Mouse (Mus musculus): ENCODE data around the gene Tprkb. TPM values are rescaled to one million over a fixed set of nuclear protein-coding genes. Genes with fewer than 3 reads are reported as not detected.
"Not testable (repeated sequence)": the region's sequence is repeated elsewhere in the genome, so short reads cannot be mapped to it uniquely, and the experiment has no call there.

Gene Tprkb
- polyA plus RNA-seq, 1 experiment from 2014 or later = 17.2 TPM

GRCm38 (mm10) chr6:85976242-85976641, 64.6 kb downstream of the Tprkb start:
- ATAC-seq (ENCODE audit: low read depth) = no peak
- H3K4me1 ChIP-seq (ENCODE audit: control insufficient read depth, low read depth, low read length) = no peaks in the 10 kb centered on the region
- no peak overlapping the region for H3K27ac ChIP-seq (ENCODE audit: low read length)
- WGBS (ENCODE audit: insufficient replicate concordance) = 69% methylated on average over 5 of the region's 5 CpGs
- H3K9me3 ChIP-seq (replicated peaks; ENCODE audit: control insufficient read depth, low read length) = no peaks in the 10 kb centered on the region
- no peak overlapping the region for H3K4me2 ChIP-seq (ENCODE audit: low read depth, low read length)
- H3K4me3 ChIP-seq (ENCODE audit: low read depth, low read length) = no peak overlapping the region
- H3K27me3 ChIP-seq (ENCODE audit: control insufficient read depth, insufficient read depth, low read depth, low read length) = no peaks in the 10 kb centered on the region
- no peak overlapping the region for H3K9ac ChIP-seq (ENCODE audit: low read depth, low read length)
- no peaks in the 10 kb centered on the region for H3K36me3 ChIP-seq (ENCODE audit: control insufficient read depth, insufficient read depth)

DNA sequence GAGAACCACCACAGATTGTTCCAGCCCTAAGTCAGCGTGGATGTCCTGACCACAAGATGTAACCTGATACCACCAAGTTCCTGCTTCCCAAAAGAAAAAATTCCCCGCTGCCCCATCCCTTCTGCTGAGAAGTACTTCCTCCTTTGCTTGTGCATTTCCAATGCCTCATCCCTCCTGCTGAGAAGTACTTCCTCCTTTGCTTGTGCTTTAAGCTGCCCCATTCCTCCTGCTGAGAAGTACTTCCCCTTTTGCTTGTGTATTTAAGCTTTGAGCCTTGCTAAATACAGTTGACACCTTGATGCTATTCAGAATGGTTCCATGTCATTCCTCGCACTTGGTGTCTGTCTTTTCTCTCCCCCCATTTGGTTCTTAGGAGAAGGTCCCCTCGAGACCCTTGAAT, 67.1 kb downstream of the Tprkb start:
- H3K9me3 ChIP-seq (replicated peaks; ENCODE audit: control insufficient read depth, low read length); H3K4me1 ChIP-seq (ENCODE audit: control insufficient read depth, low read depth, low read length); H3K27ac ChIP-seq (ENCODE audit: low read length); H3K9ac ChIP-seq (ENCODE audit: low read depth, low read length); H3K4me3 ChIP-seq (ENCODE audit: low read depth, low read length); H3K4me2 ChIP-seq (ENCODE audit: low read depth, low read length); H3K27me3 ChIP-seq (ENCODE audit: control insufficient read depth, insufficient read depth, low read depth, low read length); ATAC-seq (ENCODE audit: low read depth); H3K36me3 ChIP-seq (ENCODE audit: control insufficient read depth, insufficient read depth): not testable (repeated sequence)
- 62% methylated on average over 4 of the region's 4 CpGs for WGBS (ENCODE audit: insufficient replicate concordance)

Other genes with a start within 250 kb of the Tprkb start
- gene Nat8f7, start 198.7 kb upstream of the Tprkb start, polyA plus RNA-seq (2015; fragmentation: Nextera tagmentation; extraction: Ambion mirVana) = not detected in 2 replicates
- not detected in 2 replicates for gene Nat8f3, start 146.1 kb upstream of the Tprkb start, polyA plus RNA-seq (2015; fragmentation: Nextera tagmentation; extraction: Ambion mirVana)
- gene Nat8f6, start 90.9 kb upstream of the Tprkb start, polyA plus RNA-seq (2015; fragmentation: Nextera tagmentation; extraction: Ambion mirVana) = not detected in 2 replicates
- not detected in 2 replicates for gene Nat8f5, start 90.9 kb upstream of the Tprkb start, polyA plus RNA-seq (2015; fragmentation: Nextera tagmentation; extraction: Ambion mirVana)
- 0.08 and 0.12 TPM in 2 replicates for gene Nat8, start 79.8 kb upstream of the Tprkb start, polyA plus RNA-seq (2015; fragmentation: Nextera tagmentation; extraction: Ambion mirVana)
- gene Nat8f2, start 42.7 kb upstream of the Tprkb start, polyA plus RNA-seq (2015; fragmentation: Nextera tagmentation; extraction: Ambion mirVana) = not detected in 2 replicates
- gene Nat8f4, start 7.0 kb upstream of the Tprkb start, polyA plus RNA-seq (2015; fragmentation: Nextera tagmentation; extraction: Ambion mirVana) = 1.7 and 2.0 TPM in 2 replicates
- 19.1 and 20.5 TPM in 2 replicates for gene Nat8f1, start 3.8 kb downstream of the Tprkb start, polyA plus RNA-seq (2015; fragmentation: Nextera tagmentation; extraction: Ambion mirVana)
- gene Dusp11, start 49.8 kb downstream of the Tprkb start, polyA plus RNA-seq (2015; fragmentation: Nextera tagmentation; extraction: Ambion mirVana) = 20.7 and 28.1 TPM in 2 replicates
- gene Figla, start 104.3 kb downstream of the Tprkb start, polyA plus RNA-seq (2015; fragmentation: Nextera tagmentation; extraction: Ambion mirVana) = not detected in 2 replicates
- gene Add2, start 116.8 kb downstream of the Tprkb start, polyA plus RNA-seq (2015; fragmentation: Nextera tagmentation; extraction: Ambion mirVana) = 87.9 and 93.6 TPM in 2 replicates

Data from liver, embryonic 16.5 days (tissue).